Mouse (Mus musculus): Measurements from ENCODE around the gene Oaf. TPM values are rescaled to one million over a fixed set of nuclear protein-coding genes. Genes with fewer than 3 reads are reported as not detected.
A peak's percentile ranks its signal among the peaks of the same experiment; 100 is the strongest.

Gene Oaf
- polyA plus RNA-seq, 1 experiment from 2014 or later, result 48.9 TPM

- Histone ChIP-seq H3K9ac (no peak overlapping the region), H3K9me3 (no peaks in the 10 kb centered on the region), H3K27me3 (no peaks in the 10 kb centered on the region), H3K27ac (no peak overlapping the region), H3K36me3 (no peaks in the 10 kb centered on the region), H3K4me1 (peaks cover 32% of the 10 kb centered on the region), H3K4me3 (no peak overlapping the region), H3K4me2 (no peak overlapping the region)
- WGBS, result 80% methylated on average over 8 of the region's 8 CpGs
- ATAC-seq (ENCODE audit: borderline replicate concordance, extremely low read depth, low FRiP score, low TSS enrichment), result no peak
Measured at GRCm38 (mm10) chr9:43241970-43242369, 2.3 kb upstream of the Oaf start.

- Histone ChIP-seq H3K27ac (no peak overlapping the region), H3K4me1 (peaks cover 33% of the 10 kb centered on the region), H3K9me3 (no peaks in the 10 kb centered on the region), H3K27me3 (no peaks in the 10 kb centered on the region), H3K4me3 (no peak overlapping the region), H3K4me2 (no peak overlapping the region), H3K9ac (no peak overlapping the region), H3K36me3 (no peaks in the 10 kb centered on the region)
- no peak for ATAC-seq (ENCODE audit: borderline replicate concordance, extremely low read depth, low FRiP score, low TSS enrichment)
- 38% methylated on average over 4 of the region's 4 CpGs for WGBS
Measured at GRCm38 (mm10) chr9:43241291-43241690, 1.6 kb upstream of the Oaf start.

GRCm38 (mm10) chr9:43240594-43240900 lies 836 bp upstream of the Oaf start:
- Histone ChIP-seq H3K27ac (peak overlapping the region; percentile 90), H3K36me3 (no peaks in the 10 kb centered on the region), H3K4me1 (peaks cover 34% of the 10 kb centered on the region), H3K9me3 (no peaks in the 10 kb centered on the region), H3K9ac (0 out of 2 replicates have a peak overlapping the region, but pooled peaks have one; percentile 80), H3K4me2 (peak overlapping the region; percentile 85), H3K27me3 (no peaks in the 10 kb centered on the region), H3K4me3 (no peak overlapping the region)
- ATAC-seq (ENCODE audit: borderline replicate concordance, extremely low read depth, low FRiP score, low TSS enrichment), result no peak
- 38% methylated on average over 2 of the region's 2 CpGs for WGBS

GRCm38 (mm10) chr9:43238631-43239545 lies 823 bp downstream of the Oaf start:
- Histone ChIP-seq H3K9ac (peak overlapping the region; percentile 80), H3K4me3 (peak overlapping the region; percentile 90), H3K36me3 (no peaks in the 10 kb centered on the region), H3K27ac (peak overlapping the region; percentile 90), H3K4me2 (peak overlapping the region; percentile 85), H3K9me3 (no peaks in the 10 kb centered on the region), H3K27me3 (no peaks in the 10 kb centered on the region), H3K4me1 (peaks cover 50% of the 10 kb centered on the region)
- peak; percentile 11; the same call in 1 of the 2 replicates for ATAC-seq (ENCODE audit: borderline replicate concordance, extremely low read depth, low FRiP score, low TSS enrichment)
- WGBS, result 2% methylated on average over 51 of the region's 51 CpGs

- 49% methylated on average over 2 of the region's 2 CpGs for WGBS
- Histone ChIP-seq H3K4me1 (peaks cover 57% of the 10 kb centered on the region), H3K36me3 (no peaks in the 10 kb centered on the region), H3K9me3 (no peaks in the 10 kb centered on the region), H3K4me3 (peak overlapping the region; percentile 90), H3K4me2 (peak overlapping the region; percentile 85), H3K27me3 (no peaks in the 10 kb centered on the region), H3K27ac (peak overlapping the region; percentile 90; the same call in 1 of the 2 replicates), H3K9ac (peak overlapping the region; percentile 80)
- no peak for ATAC-seq (ENCODE audit: borderline replicate concordance, extremely low read depth, low FRiP score, low TSS enrichment)
Measured at GRCm38 (mm10) chr9:43238167-43238566, 1.5 kb downstream of the Oaf start.

GRCm38 (mm10) chr9:43237111-43237775 lies 2.5 kb downstream of the Oaf start:
- Histone ChIP-seq H3K4me2 (peak overlapping the region; percentile 85), H3K9me3 (no peaks in the 10 kb centered on the region), H3K36me3 (no peaks in the 10 kb centered on the region), H3K27ac (0 out of 2 replicates have a peak overlapping the region, but pooled peaks have one; percentile 7), H3K4me1 (peaks cover 67% of the 10 kb centered on the region), H3K9ac (peak overlapping the region; percentile 80; the same call in 1 of the 2 replicates), H3K27me3 (no peaks in the 10 kb centered on the region), H3K4me3 (peak overlapping the region; percentile 90)
- WGBS, result 42% methylated on average over 7 of the region's 7 CpGs
- ATAC-seq (ENCODE audit: borderline replicate concordance, extremely low read depth, low FRiP score, low TSS enrichment), result no peak

GRCm38 (mm10) chr9:43236576-43236975 lies 3.1 kb downstream of the Oaf start:
- no peak overlapping the region for H3K27ac ChIP-seq
- H3K27me3 ChIP-seq, result no peaks in the 10 kb centered on the region
- H3K4me3 ChIP-seq, result no peak overlapping the region
- 83% methylated on average over 7 of the region's 7 CpGs for WGBS
- H3K4me1 ChIP-seq, result peaks cover 73% of the 10 kb centered on the region
- H3K4me2 ChIP-seq, result peak overlapping the region; percentile 85; the same call in 1 of the 2 replicates
- no peaks in the 10 kb centered on the region for H3K9me3 ChIP-seq
- no peak for ATAC-seq (ENCODE audit: borderline replicate concordance, extremely low read depth, low FRiP score, low TSS enrichment)
- no peaks in the 10 kb centered on the region for H3K36me3 ChIP-seq
- H3K9ac ChIP-seq, result no peak overlapping the region

GRCm38 (mm10) chr9:43236106-43236505 lies 3.6 kb downstream of the Oaf start:
- WGBS, result 74% methylated on average over 1 of the region's 1 CpGs
- ATAC-seq (ENCODE audit: borderline replicate concordance, extremely low read depth, low FRiP score, low TSS enrichment), result no peak
- Histone ChIP-seq H3K4me1 (peaks cover 78% of the 10 kb centered on the region), H3K9me3 (no peaks in the 10 kb centered on the region), H3K27ac (no peak overlapping the region), H3K4me3 (no peak overlapping the region), H3K9ac (no peak overlapping the region), H3K36me3 (no peaks in the 10 kb centered on the region), H3K27me3 (no peaks in the 10 kb centered on the region), H3K4me2 (0 out of 2 replicates have a peak overlapping the region, but pooled peaks have one; percentile 85)

- no peak overlapping the region for H3K4me2 ChIP-seq
- no peaks in the 10 kb centered on the region for H3K36me3 ChIP-seq
- peaks cover 82% of the 10 kb centered on the region for H3K4me1 ChIP-seq
- H3K27ac ChIP-seq, result no peak overlapping the region
- H3K9ac ChIP-seq, result no peak overlapping the region
- 68% methylated on average over 6 of the region's 6 CpGs for WGBS
- no peaks in the 10 kb centered on the region for H3K9me3 ChIP-seq
- H3K27me3 ChIP-seq, result no peaks in the 10 kb centered on the region
- no peak for ATAC-seq (ENCODE audit: borderline replicate concordance, extremely low read depth, low FRiP score, low TSS enrichment)
- H3K4me3 ChIP-seq, result no peak overlapping the region
Measured at GRCm38 (mm10) chr9:43235336-43235735, 4.4 kb downstream of the Oaf start.

GRCm38 (mm10) chr9:43234496-43234895 lies 5.2 kb downstream of the Oaf start:
- no peak overlapping the region; the same call in 1 of the 2 replicates for H3K27ac ChIP-seq
- no peak overlapping the region for H3K4me2 ChIP-seq
- no peak for ATAC-seq (ENCODE audit: borderline replicate concordance, extremely low read depth, low FRiP score, low TSS enrichment)
- H3K27me3 ChIP-seq, result no peaks in the 10 kb centered on the region
- no peaks in the 10 kb centered on the region for H3K9me3 ChIP-seq
- H3K9ac ChIP-seq, result no peak overlapping the region
- no peaks in the 10 kb centered on the region for H3K36me3 ChIP-seq
- peaks cover 85% of the 10 kb centered on the region for H3K4me1 ChIP-seq
- H3K4me3 ChIP-seq, result no peak overlapping the region
- 46% methylated on average over 5 of the region's 5 CpGs for WGBS

GRCm38 (mm10) chr9:43233515-43233914 lies 6.2 kb downstream of the Oaf start:
- 97% methylated on average over 1 of the region's 1 CpGs for WGBS
- H3K9ac ChIP-seq, result no peak overlapping the region
- H3K4me3 ChIP-seq, result no peak overlapping the region
- no peaks in the 10 kb centered on the region for H3K36me3 ChIP-seq
- H3K27me3 ChIP-seq, result no peaks in the 10 kb centered on the region
- no peak for ATAC-seq (ENCODE audit: borderline replicate concordance, extremely low read depth, low FRiP score, low TSS enrichment)
- peak overlapping the region; percentile 76 for H3K27ac ChIP-seq
- peaks cover 82% of the 10 kb centered on the region for H3K4me1 ChIP-seq
- H3K9me3 ChIP-seq, result no peaks in the 10 kb centered on the region
- H3K4me2 ChIP-seq, result no peak overlapping the region

GRCm38 (mm10) chr9:43233044-43233443 lies 6.7 kb downstream of the Oaf start:
- no peak for ATAC-seq (ENCODE audit: borderline replicate concordance, extremely low read depth, low FRiP score, low TSS enrichment)
- H3K27ac ChIP-seq, result peak overlapping the region; percentile 76
- H3K4me1 ChIP-seq, result peaks cover 80% of the 10 kb centered on the region

More at GRCm38 (mm10) chr9:43233044-43233443, 6.7 kb downstream of the Oaf start:
- H3K9ac ChIP-seq, result no peak overlapping the region
- no peak overlapping the region for H3K4me3 ChIP-seq
- no peaks in the 10 kb centered on the region for H3K9me3 ChIP-seq
- peak overlapping the region; percentile 4; the same call in 1 of the 2 replicates for H3K4me2 ChIP-seq
- H3K36me3 ChIP-seq, result no peaks in the 10 kb centered on the region
- H3K27me3 ChIP-seq, result no peaks in the 10 kb centered on the region
- WGBS, result 42% methylated on average over 5 of the region's 5 CpGs
